Mouse (Mus musculus): ENCODE measurements around the gene Nisch. TPM values are rescaled to one million over a fixed set of nuclear protein-coding genes. Genes with fewer than 3 reads are reported as not detected.

Gene Nisch
- polyA plus RNA-seq, 1 experiment from 2014 or later, result 217 TPM

DNA sequence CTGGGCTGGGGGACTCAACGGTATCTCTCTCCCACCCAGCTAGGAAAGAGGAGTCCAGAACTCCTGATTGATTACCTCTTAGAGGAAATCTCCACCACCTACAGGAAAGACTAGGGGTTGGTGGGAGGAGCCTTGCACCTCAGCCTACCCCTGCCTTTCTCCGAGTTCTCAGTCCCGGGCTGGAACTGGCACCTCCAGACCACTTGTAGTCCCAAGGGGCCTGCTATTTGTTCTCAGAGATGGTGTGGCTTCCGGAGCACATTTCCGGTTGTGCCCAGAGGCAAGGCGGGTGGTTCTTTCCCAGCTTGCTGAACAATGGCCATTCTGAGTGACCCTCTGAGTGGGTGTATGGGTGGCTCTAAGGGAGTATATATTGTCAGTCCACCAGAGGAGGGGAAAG, 11.5 kb upstream of the Nisch start:
- no peak for ATAC-seq
- Histone ChIP-seq H3K27ac (ENCODE audit: low read length) (no peak overlapping the region), H3K4me3 (ENCODE audit: low read length) (no peak overlapping the region), H3K4me2 (ENCODE audit: low read depth, low read length) (no peak overlapping the region), H3K4me1 (ENCODE audit: control insufficient read depth, insufficient read depth, low read length) (peaks cover 9% of the 10 kb centered on the region), H3K27me3 (replicated peaks; ENCODE audit: control insufficient read depth, insufficient read depth, low read length) (no peaks in the 10 kb centered on the region), H3K9me3 (ENCODE audit: control insufficient read depth, low read length) (no peaks in the 10 kb centered on the region), H3K9ac (ENCODE audit: low read depth, low read length) (no peak overlapping the region), H3K36me3 (ENCODE audit: control insufficient read depth, insufficient read depth, low read length) (no peaks in the 10 kb centered on the region)
- WGBS, result 71% methylated on average over 6 of the region's 6 CpGs

DNA sequence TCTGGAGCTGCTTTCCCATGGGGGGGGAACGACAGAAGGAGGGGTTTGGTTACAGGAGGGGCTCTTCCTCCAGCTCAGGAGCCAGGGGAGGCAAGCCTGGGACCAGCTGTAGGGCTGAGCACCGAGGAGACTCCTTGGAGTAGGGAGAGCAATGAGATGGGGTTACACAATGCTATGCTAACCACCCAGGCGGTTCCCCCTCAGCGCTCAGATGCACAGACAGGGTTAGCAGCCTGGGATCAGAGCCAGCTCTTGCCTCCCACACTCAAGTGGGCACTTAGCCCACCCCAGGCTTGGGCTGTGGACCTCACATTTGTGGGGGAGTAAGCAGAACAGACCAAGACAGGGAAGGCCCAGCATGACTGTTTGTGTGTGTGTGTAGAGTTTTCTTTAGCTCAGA, 10.2 kb upstream of the Nisch start:
- Histone ChIP-seq H3K27ac (ENCODE audit: low read length) (peak overlapping the region; percentile 49), H3K9ac (ENCODE audit: low read depth, low read length) (no peak overlapping the region), H3K4me2 (ENCODE audit: low read depth, low read length) (no peak overlapping the region), H3K36me3 (ENCODE audit: control insufficient read depth, insufficient read depth, low read length) (no peaks in the 10 kb centered on the region), H3K4me1 (ENCODE audit: control insufficient read depth, insufficient read depth, low read length) (peaks cover 9% of the 10 kb centered on the region), H3K4me3 (ENCODE audit: low read length) (no peak overlapping the region), H3K27me3 (replicated peaks; ENCODE audit: control insufficient read depth, insufficient read depth, low read length) (no peaks in the 10 kb centered on the region), H3K9me3 (ENCODE audit: control insufficient read depth, low read length) (no peaks in the 10 kb centered on the region)
- peak; percentile 80 for ATAC-seq
- 38% methylated on average over 4 of the region's 4 CpGs for WGBS

DNA sequence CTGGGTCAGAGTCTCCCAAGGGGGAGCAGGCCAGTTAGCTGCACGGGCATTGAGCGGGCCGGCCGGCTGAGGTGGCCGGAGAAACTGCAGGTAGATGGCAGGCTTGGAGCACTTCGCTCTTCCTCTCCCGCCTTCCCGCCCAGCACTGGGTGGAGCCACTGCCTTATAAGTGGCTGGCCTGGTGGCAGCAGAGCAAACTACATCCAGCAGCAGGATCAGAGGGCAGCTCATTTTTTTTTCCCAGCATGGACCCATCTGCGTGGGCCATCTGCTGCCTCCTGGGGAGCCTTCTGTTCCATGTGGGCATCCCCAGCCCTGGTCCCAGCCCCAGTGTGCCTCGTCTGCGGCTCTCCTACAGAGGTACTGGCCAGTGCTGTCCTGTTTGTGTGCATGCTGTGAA, 920 bp upstream of the Nisch start, which contains the start of gene Sema3g:
Sema3g (plus strand) TSS at position 195 of the 400 bp plus-strand sequence.
- WGBS, result 8% methylated on average over 11 of the region's 11 CpGs
- Histone ChIP-seq H3K9me3 (ENCODE audit: control insufficient read depth, low read length) (no peaks in the 10 kb centered on the region), H3K27me3 (replicated peaks; ENCODE audit: control insufficient read depth, insufficient read depth, low read length) (no peaks in the 10 kb centered on the region), H3K4me1 (ENCODE audit: control insufficient read depth, insufficient read depth, low read length) (0 out of 2 replicates have a peak, but pooled peaks cover 4% of the 10 kb centered on the region), H3K4me2 (ENCODE audit: low read depth, low read length) (peak within 1 kb of the TSS; percentile 4; the same call in 1 of the 2 replicates), H3K27ac (ENCODE audit: low read length) (no peak within 1 kb of the TSS), H3K36me3 (ENCODE audit: control insufficient read depth, insufficient read depth, low read length) (no peaks in the 10 kb centered on the region), H3K4me3 (ENCODE audit: low read length) (no peak within 1 kb of the TSS), H3K9ac (ENCODE audit: low read depth, low read length) (peak within 1 kb of the TSS; percentile 49)
- ATAC-seq, result peak; percentile 81

DNA sequence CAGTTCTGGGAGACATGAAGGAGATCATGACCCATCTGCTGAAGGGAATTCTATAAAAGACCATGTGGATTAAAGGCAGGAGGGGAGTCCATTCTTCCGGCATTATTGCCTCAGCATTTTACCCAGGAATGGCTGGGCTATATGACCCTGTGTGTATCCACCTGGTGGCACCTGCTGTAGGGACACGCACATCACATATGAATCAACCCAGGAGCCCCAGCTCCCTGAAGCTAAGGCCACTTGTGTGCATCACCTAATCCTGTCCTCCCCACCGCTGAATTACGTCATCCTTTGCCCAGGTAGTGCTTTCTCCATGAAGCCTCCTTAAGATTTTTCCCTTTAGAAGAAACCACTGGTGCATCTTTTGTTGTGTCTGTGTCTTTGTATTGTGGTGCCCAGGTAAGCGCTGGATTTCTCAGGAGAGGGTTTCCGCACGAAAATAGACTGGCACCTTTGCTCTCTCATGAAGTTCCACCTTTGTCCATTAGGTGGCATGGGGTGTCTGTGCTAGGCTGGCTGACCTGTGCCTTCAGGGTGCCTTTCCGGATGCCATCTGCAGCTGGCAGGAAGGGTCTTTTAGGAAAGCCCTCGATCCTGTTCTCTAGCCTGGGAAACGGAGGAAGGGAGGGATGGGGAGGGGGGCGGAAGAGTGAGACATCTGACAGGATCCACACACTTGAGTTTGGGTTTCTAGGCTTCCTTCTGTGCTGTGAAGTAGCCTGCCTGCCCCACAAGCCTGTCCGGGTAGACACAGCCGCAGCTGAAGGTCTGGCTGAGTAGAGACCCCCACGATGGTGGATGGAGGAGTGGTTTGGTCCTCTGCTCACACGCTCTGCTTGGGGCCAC, 1.4 kb downstream of the Nisch start:
- WGBS, result 30% methylated on average over 15 of the region's 15 CpGs
- Histone ChIP-seq H3K4me3 (ENCODE audit: low read length) (no peak overlapping the region), H3K36me3 (ENCODE audit: control insufficient read depth, insufficient read depth, low read length) (no peaks in the 10 kb centered on the region), H3K4me2 (ENCODE audit: low read depth, low read length) (no peak overlapping the region), H3K27me3 (replicated peaks; ENCODE audit: control insufficient read depth, insufficient read depth, low read length) (no peaks in the 10 kb centered on the region), H3K4me1 (ENCODE audit: control insufficient read depth, insufficient read depth, low read length) (0 out of 2 replicates have a peak, but pooled peaks cover 4% of the 10 kb centered on the region), H3K9ac (ENCODE audit: low read depth, low read length) (0 out of 2 replicates have a peak overlapping the region, but pooled peaks have one; percentile 23), H3K9me3 (ENCODE audit: control insufficient read depth, low read length) (no peaks in the 10 kb centered on the region), H3K27ac (ENCODE audit: low read length) (peak overlapping the region; percentile 10; the same call in 1 of the 2 replicates)
- ATAC-seq, result peak; percentile 36

DNA sequence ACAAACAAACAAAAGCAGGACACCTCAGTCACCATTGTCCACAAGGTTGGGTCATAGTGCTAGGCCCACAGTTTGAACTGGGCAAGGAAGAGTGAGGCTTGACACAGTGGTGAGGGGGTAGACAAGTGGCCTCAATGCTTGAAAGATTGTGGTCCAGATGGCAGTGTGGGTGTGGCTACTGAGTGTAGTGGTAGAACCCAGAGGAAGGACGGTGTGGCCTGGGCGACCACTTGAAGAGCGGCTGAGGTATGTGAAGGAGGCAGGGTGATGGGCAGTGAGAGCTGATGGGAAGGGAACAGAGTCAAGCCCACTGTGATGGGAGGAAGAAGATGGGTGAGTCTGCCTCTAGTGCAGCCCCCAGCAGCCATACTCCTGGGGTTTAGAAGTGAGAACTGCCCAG, 2.1 kb downstream of the Nisch start:
- WGBS, result 87% methylated on average over 3 of the region's 3 CpGs
- Histone ChIP-seq H3K4me3 (ENCODE audit: low read length) (no peak overlapping the region), H3K36me3 (ENCODE audit: control insufficient read depth, insufficient read depth, low read length) (no peaks in the 10 kb centered on the region), H3K9me3 (ENCODE audit: control insufficient read depth, low read length) (no peaks in the 10 kb centered on the region), H3K4me2 (ENCODE audit: low read depth, low read length) (no peak overlapping the region), H3K4me1 (ENCODE audit: control insufficient read depth, insufficient read depth, low read length) (0 out of 2 replicates have a peak, but pooled peaks cover 4% of the 10 kb centered on the region), H3K9ac (ENCODE audit: low read depth, low read length) (no peak overlapping the region), H3K27me3 (replicated peaks; ENCODE audit: control insufficient read depth, insufficient read depth, low read length) (no peaks in the 10 kb centered on the region), H3K27ac (ENCODE audit: low read length) (no peak overlapping the region)
- no peak for ATAC-seq

DNA sequence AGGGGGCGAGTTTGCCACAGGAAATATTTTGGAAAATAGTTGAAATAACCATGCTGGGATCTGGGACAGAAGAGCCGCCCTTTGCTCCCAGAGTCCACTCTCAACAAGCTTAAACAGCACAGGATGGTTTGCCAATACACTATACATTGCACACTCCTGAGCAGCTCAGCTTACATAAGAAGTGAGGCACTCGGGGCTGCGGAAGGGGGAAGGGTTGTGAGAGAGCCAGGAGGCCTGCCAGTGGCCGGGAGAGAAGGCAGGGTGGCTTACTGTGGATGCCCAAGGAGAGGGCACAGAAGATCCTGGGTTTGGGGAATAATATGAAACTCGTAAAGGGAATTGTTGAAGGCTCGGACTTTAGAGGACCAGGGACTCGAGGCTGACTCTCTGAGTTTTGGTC, 2.9 kb downstream of the Nisch start:
- no peaks in the 10 kb centered on the region for H3K36me3 ChIP-seq (ENCODE audit: control insufficient read depth, insufficient read depth, low read length)
- ATAC-seq, result no peak
- no peak overlapping the region for H3K27ac ChIP-seq (ENCODE audit: low read length)
- H3K4me3 ChIP-seq (ENCODE audit: low read length), result no peak overlapping the region
- no peaks in the 10 kb centered on the region for H3K9me3 ChIP-seq (ENCODE audit: control insufficient read depth, low read length)
- H3K4me2 ChIP-seq (ENCODE audit: low read depth, low read length), result no peak overlapping the region
- H3K9ac ChIP-seq (ENCODE audit: low read depth, low read length), result no peak overlapping the region
- WGBS, result 75% methylated on average over 8 of the region's 8 CpGs
- no peaks in the 10 kb centered on the region for H3K27me3 ChIP-seq (replicated peaks; ENCODE audit: control insufficient read depth, insufficient read depth, low read length)
- 0 out of 2 replicates have a peak, but pooled peaks cover 4% of the 10 kb centered on the region for H3K4me1 ChIP-seq (ENCODE audit: control insufficient read depth, insufficient read depth, low read length)

DNA sequence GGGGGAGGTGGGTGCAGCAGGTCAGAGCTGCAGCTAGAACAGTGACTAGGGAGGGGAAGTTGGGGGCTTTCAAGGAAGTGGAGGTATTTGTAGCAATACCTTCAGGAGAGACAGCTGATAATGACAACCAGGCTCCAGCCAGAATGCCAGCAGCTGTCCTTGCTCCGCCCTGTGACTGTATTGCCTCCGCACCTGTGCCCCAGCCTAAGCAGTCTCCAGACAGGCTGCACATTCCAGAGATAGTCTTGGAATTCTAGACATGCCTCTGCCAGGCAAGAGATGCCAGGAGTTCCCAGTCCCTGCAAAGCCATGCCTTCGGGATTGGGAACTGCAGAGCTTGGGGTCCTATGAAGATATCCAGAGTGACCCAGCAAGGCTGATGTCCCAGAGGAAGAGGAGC, 4.2 kb downstream of the Nisch start:
- ATAC-seq, result no peak
- no peaks in the 10 kb centered on the region for H3K36me3 ChIP-seq (ENCODE audit: control insufficient read depth, insufficient read depth, low read length)
- H3K4me1 ChIP-seq (ENCODE audit: control insufficient read depth, insufficient read depth, low read length), result no peaks in the 10 kb centered on the region
- H3K27me3 ChIP-seq (replicated peaks; ENCODE audit: control insufficient read depth, insufficient read depth, low read length), result no peaks in the 10 kb centered on the region
- H3K9ac ChIP-seq (ENCODE audit: low read depth, low read length), result no peak overlapping the region
- no peak overlapping the region for H3K4me2 ChIP-seq (ENCODE audit: low read depth, low read length)
- H3K27ac ChIP-seq (ENCODE audit: low read length), result no peak overlapping the region
- 62% methylated on average over 3 of the region's 3 CpGs for WGBS
- no peaks in the 10 kb centered on the region for H3K9me3 ChIP-seq (ENCODE audit: control insufficient read depth, low read length)
- no peak overlapping the region for H3K4me3 ChIP-seq (ENCODE audit: low read length)

DNA sequence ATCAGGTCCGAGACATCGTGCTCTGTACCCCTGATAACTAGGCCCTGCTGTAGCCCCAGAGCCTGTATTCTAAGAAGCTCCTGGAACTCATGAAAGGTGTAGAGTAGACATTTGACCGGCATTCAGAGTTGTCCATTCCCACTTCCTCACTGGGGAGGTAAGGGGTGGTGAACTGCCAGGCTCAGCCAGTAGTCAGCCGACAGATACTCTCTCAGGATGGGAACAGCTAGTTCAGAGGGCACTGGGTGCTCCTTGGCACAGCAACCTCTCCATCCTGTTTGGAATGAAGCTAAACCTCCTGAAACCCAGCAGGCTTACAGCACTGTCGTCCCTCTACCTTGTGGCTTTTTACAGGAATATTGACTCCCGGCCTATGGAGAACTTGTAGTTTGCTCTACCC, 4.9 kb downstream of the Nisch start:
- WGBS, result 88% methylated on average over 6 of the region's 6 CpGs
- Histone ChIP-seq H3K27me3 (replicated peaks; ENCODE audit: control insufficient read depth, insufficient read depth, low read length) (no peaks in the 10 kb centered on the region), H3K4me1 (ENCODE audit: control insufficient read depth, insufficient read depth, low read length) (0 out of 2 replicates have a peak, but pooled peaks cover 3% of the 10 kb centered on the region), H3K4me3 (ENCODE audit: low read length) (no peak overlapping the region), H3K4me2 (ENCODE audit: low read depth, low read length) (no peak overlapping the region), H3K9ac (ENCODE audit: low read depth, low read length) (no peak overlapping the region), H3K27ac (ENCODE audit: low read length) (no peak overlapping the region), H3K9me3 (ENCODE audit: control insufficient read depth, low read length) (no peaks in the 10 kb centered on the region), H3K36me3 (ENCODE audit: control insufficient read depth, insufficient read depth, low read length) (no peaks in the 10 kb centered on the region)
- no peak for ATAC-seq

DNA sequence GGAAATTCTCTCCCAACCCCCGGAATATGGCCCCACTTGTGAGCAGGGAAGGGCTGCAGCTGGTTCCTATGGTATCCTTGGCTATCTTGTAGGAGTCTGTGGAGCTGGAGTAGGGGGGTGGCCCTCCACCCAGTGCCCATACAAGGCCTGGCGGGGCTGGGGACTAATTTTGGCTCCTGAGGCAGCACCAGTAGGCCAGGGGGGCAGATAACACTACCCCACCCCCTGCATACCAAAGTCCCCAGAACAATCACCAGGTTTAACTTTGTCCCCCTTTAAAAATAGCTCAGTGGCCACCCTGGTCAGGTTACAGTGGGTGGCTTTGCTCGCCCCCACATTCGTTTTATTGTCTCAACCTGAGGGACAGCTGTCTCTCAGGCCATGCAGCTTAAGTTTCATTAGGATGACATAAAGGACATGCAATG, 7.6 kb downstream of the Nisch start:
- 0 out of 2 replicates have a peak overlapping the region, but pooled peaks have one; percentile 18 for H3K9ac ChIP-seq (ENCODE audit: low read depth, low read length)
- 78% methylated on average over 4 of the region's 4 CpGs for WGBS
- H3K27me3 ChIP-seq (replicated peaks; ENCODE audit: control insufficient read depth, insufficient read depth, low read length), result no peaks in the 10 kb centered on the region
- no peak for ATAC-seq
- H3K9me3 ChIP-seq (ENCODE audit: control insufficient read depth, low read length), result no peaks in the 10 kb centered on the region
- no peak overlapping the region for H3K27ac ChIP-seq (ENCODE audit: low read length)
- no peaks in the 10 kb centered on the region for H3K36me3 ChIP-seq (ENCODE audit: control insufficient read depth, insufficient read depth, low read length)
- peaks cover 13% of the 10 kb centered on the region for H3K4me1 ChIP-seq (ENCODE audit: control insufficient read depth, insufficient read depth, low read length)
- no peak overlapping the region for H3K4me3 ChIP-seq (ENCODE audit: low read length)
- no peak overlapping the region for H3K4me2 ChIP-seq (ENCODE audit: low read depth, low read length)

Data from intestine, embryonic 16.5 days (tissue).